Mouse (Mus musculus) ES-Bruce4 (cell line): ENCODE data around the gene Mfsd4b4. TPM values are rescaled to one million over a fixed set of nuclear protein-coding genes. Genes with fewer than 3 reads are reported as not detected.

Experiments
- H3K27ac ChIP-seq: 2 replicates; pipeline ENCODE4 v1.5.1; 2012; ENCODE audit warnings: low read length, inconsistent platforms; ENCODE audit not compliant: insufficient read depth
- H3K27me3 ChIP-seq: 2 replicates; pipeline ENCODE4 v1.6.1; 2012; ENCODE audit warnings: mild to moderate bottlenecking, low read length, inconsistent platforms; ENCODE audit not compliant: control insufficient read depth, poor library complexity, insufficient read depth, severe bottlenecking
- H3K36me3 ChIP-seq: 2 replicates; pipeline ENCODE4 v1.6.1; 2012; ENCODE audit warnings: inconsistent platforms, mild to moderate bottlenecking, low read length, moderate library complexity; ENCODE audit not compliant: control insufficient read depth, poor library complexity, insufficient read depth, severe bottlenecking
- H3K4me1 ChIP-seq: one replicate; pipeline ENCODE4 v1.8.1; 2011; ENCODE audit warnings: low read length; ENCODE audit not compliant: control insufficient read depth, insufficient read depth
- H3K4me3 ChIP-seq: 2 replicates; pipeline ENCODE4 v1.5.1; 2011; ENCODE audit warnings: low read depth, mild to moderate bottlenecking, low read length
- H3K9ac ChIP-seq: 2 replicates; pipeline ENCODE4 v1.6.1; 2012; ENCODE audit warnings: low read depth, mild to moderate bottlenecking, inconsistent platforms; ENCODE audit not compliant: poor library complexity, severe bottlenecking
- H3K9me3 ChIP-seq: replicated peaks from 2 replicates; pipeline ENCODE4 v1.6.1; 2012; ENCODE audit warnings: mild to moderate bottlenecking, low read length, inconsistent platforms; ENCODE audit not compliant: control insufficient read depth, poor library complexity, insufficient read depth, severe bottlenecking
- CTCF ChIP-seq: IDR thresholded peaks from one replicate; pipeline ENCODE4 v1.8.1; 2011; ENCODE audit warnings: low read depth, low read length
- EP300 ChIP-seq: IDR thresholded peaks from 2 replicates; pipeline ENCODE4 v1.6.1; 2011; ENCODE audit warnings: low read depth, low read length; ENCODE audit not compliant: insufficient read depth
- POLR2A ChIP-seq: IDR thresholded peaks from one replicate; pipeline ENCODE4 v1.8.1; 2011; ENCODE audit warnings: low read length; ENCODE audit not compliant: insufficient read depth
- polyA plus RNA-seq: library from polyadenylated mRNA; stranded (reverse); fragments of >200 nt; gene quantifications from 2 replicates; pipeline ENCODE4 v1.2.4, GENCODE M21; 2011; ENCODE audit warnings: low read depth; ENCODE audit not compliant: missing spikeins, insufficient read depth, insufficient read length

Gene Mfsd4b4
- polyA plus RNA-seq, 1 experiment: 5.9 TPM

- Histone ChIP-seq H3K9me3 (no peaks in the 10 kb centered on the region), H3K36me3 (no peaks in the 10 kb centered on the region), H3K27me3 (no peaks in the 10 kb centered on the region), H3K27ac (no peak overlapping the region), H3K9ac (no peak overlapping the region), H3K4me3 (no peak overlapping the region), H3K4me1 (no peaks in the 10 kb centered on the region)
- no peak for TF ChIP-seq POLR2A
These were observed 10.4 kb downstream of the Mfsd4b4 start for GRCm38 (mm10) chr10:39888621-39889020.

GRCm38 (mm10) chr10:39865509-39865908 lies 33.5 kb downstream of the Mfsd4b4 start:
- Histone ChIP-seq H3K27ac (no peak overlapping the region), H3K4me3 (no peak overlapping the region), H3K9ac (no peak overlapping the region), H3K27me3 (no peaks in the 10 kb centered on the region), H3K4me1 (no peaks in the 10 kb centered on the region), H3K9me3 (no peaks in the 10 kb centered on the region), H3K36me3 (peaks cover 9% of the 10 kb centered on the region)
- TF ChIP-seq EP300: no peak
- no peak for TF ChIP-seq POLR2A
- TF ChIP-seq CTCF: no peak

DNA sequence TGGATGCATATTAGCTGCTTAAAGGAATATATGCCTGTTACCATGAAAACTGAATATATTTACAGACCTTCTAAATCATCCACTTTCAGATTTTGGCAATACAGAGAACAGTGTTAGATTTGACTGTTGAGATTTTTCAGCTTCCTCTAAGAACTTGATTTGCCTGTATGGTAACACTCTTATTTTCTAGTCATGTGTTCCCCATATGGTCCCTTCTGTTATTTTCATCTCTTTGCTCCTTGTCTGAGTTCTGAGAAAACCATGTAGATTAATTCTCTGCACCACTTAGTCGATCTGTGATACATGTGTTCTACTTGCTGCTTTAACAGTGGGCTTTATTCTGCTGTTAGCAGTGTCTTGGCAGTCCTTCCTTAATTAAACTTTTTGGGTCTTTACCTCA lies 56.4 kb downstream of the Mfsd4b4 start:
- H3K4me3 ChIP-seq: no peak overlapping the region
- H3K36me3 ChIP-seq: peaks cover 11% of the 10 kb centered on the region
- H3K27ac ChIP-seq: no peak overlapping the region
- no peaks in the 10 kb centered on the region for H3K27me3 ChIP-seq
- no peaks in the 10 kb centered on the region for H3K9me3 ChIP-seq
- TF ChIP-seq CTCF (no peak), EP300 (no peak), POLR2A (no peak)
- H3K9ac ChIP-seq: no peak overlapping the region
- no peaks in the 10 kb centered on the region for H3K4me1 ChIP-seq

Other genes starting within 250 kb of the Mfsd4b4 start
- 36.9 and 38.0 TPM in 2 replicates for gene Rev3l, start 167.1 kb downstream of the Mfsd4b4 start, polyA plus RNA-seq
- not detected in 2 replicates for gene Mfsd4b2, start 27.7 kb upstream of the Mfsd4b4 start, polyA plus RNA-seq
- gene Mfsd4b3, start 60.9 kb upstream of the Mfsd4b4 start, polyA plus RNA-seq: 0.76 TPM in 1 of 2 replicates, not detected in the other
- gene Mfsd4b5, start 87.4 kb upstream of the Mfsd4b4 start, polyA plus RNA-seq: not detected in 2 replicates
- not detected in 2 replicates for gene Mfsd4b1, start 126.0 kb upstream of the Mfsd4b4 start, polyA plus RNA-seq
- gene Slc16a10, start 243.0 kb upstream of the Mfsd4b4 start, polyA plus RNA-seq: 4.7 and 5.4 TPM in 2 replicates